Mouse (Mus musculus) gastrocnemius, postnatal 4 days (tissue): ENCODE results near the gene Sfmbt2. TPM values are rescaled to one million over a fixed set of nuclear protein-coding genes. Genes with fewer than 3 reads are reported as not detected.
"Not testable (repeated sequence)": the region's sequence is repeated elsewhere in the genome, so short reads cannot be mapped to it uniquely, and the experiment has no call there.

Experiments
- DNase-seq, 2 experiments: peaks; one replicate each; pipeline ENCODE4 v3.0.0; 2021 to 2022; ENCODE audit warnings: low spot score in 2 of 2, mixed read lengths in 2 of 2
- long read RNA-seq, 2 experiments: library from polyadenylated mRNA; stranded (forward); transcript quantifications; one replicate each; pipeline ENCODE4 v2.0.0; 2021
- total RNA-seq, 2 experiments: library from RNA; stranded (reverse); gene quantifications; 2 replicates each; pipeline ENCODE4 v1.2.3; 2021

The Sfmbt2 gene
- total RNA-seq = 1 to 10 TPM; 1.1 to 1.2 TPM
- long read RNA-seq, experiment 1 = 0 reads
- long read RNA-seq, experiment 2, partial matches to known transcripts = 0 of 1 reads
- long read RNA-seq, experiment 2, other reads (novel, unspliced or antisense) = 1 of 1 reads

GRCm38 (mm10) chr2:10370176-10370575 is at the start of gene Sfmbt2:
Gene Sfmbt2 (plus strand): TSS chr2:10370510.
- DNase-seq = no peak

- peak; percentile 36 to 64 for DNase-seq
Measured at GRCm38 (mm10) chr2:10321093-10321492, 49.2 kb upstream of the Sfmbt2 start.

- no peak for DNase-seq
Measured at GRCm38 (mm10) chr2:10323173-10323572, 47.1 kb upstream of the Sfmbt2 start.

- no peak for DNase-seq
Measured at GRCm38 (mm10) chr2:10324980-10325379, 45.3 kb upstream of the Sfmbt2 start.

- no peak for DNase-seq
Measured at GRCm38 (mm10) chr2:10330216-10330615, 40.1 kb upstream of the Sfmbt2 start.

- no peak for DNase-seq
Measured at GRCm38 (mm10) chr2:10334299-10334698, 36.0 kb upstream of the Sfmbt2 start.

- no peak for DNase-seq
Measured at GRCm38 (mm10) chr2:10335037-10335608, 35.2 kb upstream of the Sfmbt2 start.

GRCm38 (mm10) chr2:10340022-10340421 is 30.3 kb upstream of the Sfmbt2 start:
- no peak for DNase-seq

- no peak for DNase-seq
Measured at GRCm38 (mm10) chr2:10343523-10343922, 26.8 kb upstream of the Sfmbt2 start.

- DNase-seq = not testable (repeated sequence)
Measured at GRCm38 (mm10) chr2:10344073-10344472, 26.2 kb upstream of the Sfmbt2 start.

- DNase-seq = no peak
Measured at GRCm38 (mm10) chr2:10347193-10347592, 23.1 kb upstream of the Sfmbt2 start.

- DNase-seq = no peak
Measured at GRCm38 (mm10) chr2:10348036-10348435, 22.3 kb upstream of the Sfmbt2 start.

- DNase-seq = no peak
Measured at GRCm38 (mm10) chr2:10350266-10350810, 20.0 kb upstream of the Sfmbt2 start.

GRCm38 (mm10) chr2:10351125-10351524 is 19.2 kb upstream of the Sfmbt2 start:
- no peak for DNase-seq

- no peak for DNase-seq
Measured at GRCm38 (mm10) chr2:10352887-10353286, 17.4 kb upstream of the Sfmbt2 start.

GRCm38 (mm10) chr2:10353889-10354288 is 16.4 kb upstream of the Sfmbt2 start:
- no peak for DNase-seq

GRCm38 (mm10) chr2:10359861-10360260 is 10.4 kb upstream of the Sfmbt2 start:
- DNase-seq = no peak

GRCm38 (mm10) chr2:10365081-10365480 is 5.2 kb upstream of the Sfmbt2 start:
- DNase-seq = no peak

GRCm38 (mm10) chr2:10366284-10366683 is 4.0 kb upstream of the Sfmbt2 start:
- no peak for DNase-seq

- no peak for DNase-seq
Measured at GRCm38 (mm10) chr2:10369676-10370075, 634 bp upstream of the Sfmbt2 start.

- no peak for DNase-seq
Measured at GRCm38 (mm10) chr2:10370687-10371458, 563 bp downstream of the Sfmbt2 start.

GRCm38 (mm10) chr2:10371459-10371817 is 1.1 kb downstream of the Sfmbt2 start:
- no peak for DNase-seq
